Mouse (Mus musculus) frontal cortex, postnatal 36 days (tissue): ENCODE measurements around the gene Gpr146.

Experiments
- DNase-seq, 2 experiments: peaks; one replicate each; pipeline ENCODE4 v3.0.0; 2022; ENCODE audit warnings: low spot score in 2 of 2

Gene Gpr146

DNA sequence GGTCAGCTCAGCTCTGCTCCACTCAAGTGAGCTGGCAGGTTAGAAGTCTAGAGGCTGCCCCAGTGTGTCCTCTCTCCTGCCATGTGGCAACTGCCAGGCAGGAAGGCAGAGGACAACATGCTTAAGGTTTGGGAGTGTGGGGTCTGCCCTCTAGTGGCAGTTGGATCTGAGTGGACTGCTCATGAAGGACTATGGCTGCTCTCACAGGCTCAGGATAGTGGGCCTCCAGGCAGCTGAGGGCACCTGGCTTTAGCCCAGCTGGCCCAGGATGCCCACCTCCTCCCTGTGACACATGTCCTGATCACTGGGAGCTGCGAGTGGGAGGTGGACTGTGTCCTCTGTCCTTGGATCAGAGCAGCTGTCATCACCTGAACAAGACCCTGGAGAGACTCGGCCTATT lies 18.8 kb upstream of the Gpr146 start:
- DNase-seq: no peak

GRCm38 (mm10) chr5:139359244-139359643 lies 18.3 kb upstream of the Gpr146 start:
- DNase-seq: no peak

DNA sequence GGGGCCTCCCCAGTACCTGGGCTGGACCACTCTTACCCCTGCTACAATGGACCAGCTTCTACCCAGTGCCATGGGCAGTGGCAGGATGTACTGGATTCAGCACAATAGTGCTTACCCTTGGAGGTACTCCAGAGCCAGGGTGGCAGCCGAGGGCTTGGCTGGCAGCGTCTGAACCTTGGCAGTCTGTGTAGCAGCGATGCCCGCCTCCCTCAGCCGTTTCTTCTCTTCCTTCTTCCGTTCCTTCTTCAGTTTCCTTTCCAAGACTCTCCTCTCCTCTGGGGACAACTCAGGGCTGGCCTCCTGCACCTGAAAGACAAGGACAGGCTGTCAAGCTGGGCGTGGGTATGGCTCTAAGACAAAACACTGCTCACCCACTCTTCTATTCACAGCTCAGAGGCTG lies 13.6 kb upstream of the Gpr146 start:
- DNase-seq: no peak

- peak; percentile 90 to 95 for DNase-seq
These were observed 13.1 kb upstream of the Gpr146 start for GRCm38 (mm10) chr5:139364260-139364910.

DNA sequence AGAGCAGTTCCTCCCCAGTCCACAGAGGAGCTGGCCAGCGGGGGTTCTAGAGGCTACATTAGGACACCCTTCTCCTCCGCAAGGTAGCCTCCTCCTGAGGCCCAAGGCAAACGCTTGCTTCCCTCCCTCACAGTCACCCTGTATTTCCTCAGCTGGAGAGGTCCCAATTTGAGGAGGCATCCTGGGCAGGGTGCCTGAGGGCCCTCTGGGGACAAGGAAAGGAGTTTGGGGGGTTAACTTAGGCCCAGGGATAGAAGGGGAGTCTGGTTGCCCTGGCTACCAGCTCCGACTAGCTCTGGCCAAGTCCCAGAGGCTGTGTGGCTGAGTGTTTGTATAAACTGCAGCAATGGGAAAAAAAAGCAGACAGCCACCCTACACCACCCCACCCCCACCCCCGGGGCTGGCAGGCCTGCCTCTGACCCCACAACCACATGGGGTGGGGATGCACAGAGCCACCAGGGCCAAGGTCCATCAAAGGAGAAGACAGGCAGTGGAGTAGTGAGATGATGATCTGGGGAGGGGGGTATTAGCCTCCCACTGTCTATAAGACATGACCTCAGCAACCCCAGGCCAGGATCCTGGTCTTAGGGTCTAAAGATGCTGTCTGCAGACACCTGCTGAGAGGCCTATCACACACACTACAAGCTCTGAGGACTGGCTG lies 12.5 kb upstream of the Gpr146 start:
- DNase-seq: no peak

- DNase-seq: no peak
These were observed 11.7 kb upstream of the Gpr146 start for GRCm38 (mm10) chr5:139365827-139366226.

DNA sequence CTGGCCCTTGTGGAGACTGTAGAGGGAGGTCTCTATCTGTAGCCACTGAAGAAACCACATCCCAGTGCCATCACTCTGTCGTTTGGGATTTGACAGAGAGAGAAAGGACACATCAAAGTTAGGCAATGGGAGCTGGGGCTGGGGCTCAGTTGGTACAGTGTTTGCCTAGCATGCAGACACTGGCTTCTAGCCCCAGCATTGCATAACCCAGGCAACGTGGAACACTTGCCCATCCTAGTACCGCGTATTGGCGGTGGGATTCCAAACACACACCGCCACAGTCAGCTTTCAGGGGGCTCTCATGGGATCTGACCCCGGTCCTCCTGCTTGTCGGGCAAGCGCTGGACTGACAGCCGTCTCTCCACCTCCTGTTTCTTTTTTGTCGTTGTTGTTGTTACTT lies 11.0 kb upstream of the Gpr146 start:
- DNase-seq: no peak

GRCm38 (mm10) chr5:139367884-139368458 lies 9.5 kb upstream of the Gpr146 start:
- no peak for DNase-seq

DNA sequence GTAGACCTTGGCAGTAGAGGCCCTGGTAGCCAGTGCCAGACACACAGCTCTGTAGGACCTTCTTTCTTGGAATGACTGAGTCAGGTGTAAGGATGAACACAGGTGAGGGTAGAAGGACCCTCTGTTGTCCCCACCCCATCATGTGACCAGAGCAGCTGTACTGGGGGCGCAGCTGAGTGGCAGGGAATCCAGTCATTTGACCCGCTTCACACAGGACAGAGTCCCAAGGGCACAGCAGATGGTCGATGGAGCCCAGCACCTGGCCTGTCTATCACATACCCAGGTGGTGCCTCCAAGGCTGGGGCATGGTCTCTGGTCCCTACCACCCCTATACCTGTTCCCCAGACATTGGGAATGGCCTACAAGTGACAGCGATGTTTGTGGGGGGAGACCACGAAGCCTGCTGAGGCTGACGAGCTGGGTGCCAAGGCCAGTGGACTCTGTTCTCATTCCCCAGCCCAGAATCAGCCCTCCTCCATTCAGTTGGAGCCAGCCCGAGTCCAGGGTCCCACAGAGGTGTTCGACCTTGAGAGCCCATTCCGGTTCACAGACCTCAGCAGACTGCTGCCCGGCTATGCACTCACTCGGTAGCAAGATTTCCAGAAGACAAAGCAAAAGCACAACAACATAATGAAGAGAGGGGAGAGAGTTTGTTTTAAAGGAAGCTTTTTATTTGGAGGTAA lies 8.7 kb upstream of the Gpr146 start:
- no peak for DNase-seq

DNA sequence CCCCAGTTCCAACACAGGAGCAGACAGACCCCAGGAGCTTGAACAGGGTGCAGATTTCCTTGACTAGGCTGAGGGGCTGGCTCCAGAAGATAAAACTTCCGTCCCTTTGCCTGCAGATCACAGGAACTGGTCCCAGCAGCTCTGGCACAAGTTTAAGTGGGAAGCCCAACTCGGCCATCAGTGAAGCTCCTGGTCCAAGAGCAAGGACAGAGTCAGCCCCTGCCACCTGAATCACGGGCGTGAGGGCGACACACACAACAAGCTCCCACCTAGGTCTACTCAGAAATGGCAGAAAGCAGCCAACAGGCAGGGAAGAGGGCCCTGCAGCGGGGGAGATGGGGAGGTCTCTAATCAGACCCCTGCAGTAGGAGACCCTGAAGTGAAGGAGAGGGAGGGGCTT lies 7.2 kb upstream of the Gpr146 start:
- no peak for DNase-seq

DNA sequence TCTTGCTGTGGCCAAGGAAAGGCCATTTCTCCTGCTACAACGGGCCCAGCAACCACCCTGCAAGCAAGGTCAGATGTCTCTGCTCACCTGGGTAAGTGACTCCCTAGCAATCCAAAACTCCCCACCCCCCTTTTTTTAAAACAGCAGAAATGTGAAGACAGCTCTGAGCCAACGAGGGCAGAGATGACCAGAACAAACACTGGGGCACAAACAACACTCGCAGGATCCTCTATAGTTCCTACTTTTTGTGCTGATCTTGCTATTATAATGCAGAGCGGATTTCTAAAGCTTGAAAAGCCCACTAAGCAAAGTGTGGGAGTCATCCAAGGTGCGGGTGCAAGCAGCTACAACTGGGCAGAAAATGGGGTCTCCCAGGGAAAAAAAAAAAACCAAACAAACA lies 6.4 kb upstream of the Gpr146 start:
- DNase-seq: no peak

- DNase-seq: peak; percentile 79 to 83
These were observed 5.7 kb upstream of the Gpr146 start for GRCm38 (mm10) chr5:139371631-139372401.

DNA sequence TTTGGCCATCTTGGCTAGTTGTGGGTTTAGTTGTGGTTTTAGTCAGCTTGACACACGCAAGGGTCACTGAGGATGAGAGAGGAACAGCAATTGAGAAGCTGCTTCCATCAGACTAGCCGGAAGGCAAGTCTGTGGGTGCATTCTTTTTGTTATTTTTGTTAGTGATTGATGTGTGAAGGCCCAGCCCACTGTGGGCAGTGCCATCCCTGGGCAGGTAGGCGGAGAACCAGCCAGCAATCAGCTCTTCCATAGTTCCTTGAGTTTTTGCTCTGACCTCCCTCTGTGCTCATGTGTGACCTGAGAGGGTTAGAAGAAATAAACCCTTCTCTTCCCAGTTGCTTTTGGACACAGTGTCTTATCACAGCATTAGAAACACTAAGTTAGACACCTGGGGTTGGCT lies 4.4 kb upstream of the Gpr146 start:
- no peak for DNase-seq

DNA sequence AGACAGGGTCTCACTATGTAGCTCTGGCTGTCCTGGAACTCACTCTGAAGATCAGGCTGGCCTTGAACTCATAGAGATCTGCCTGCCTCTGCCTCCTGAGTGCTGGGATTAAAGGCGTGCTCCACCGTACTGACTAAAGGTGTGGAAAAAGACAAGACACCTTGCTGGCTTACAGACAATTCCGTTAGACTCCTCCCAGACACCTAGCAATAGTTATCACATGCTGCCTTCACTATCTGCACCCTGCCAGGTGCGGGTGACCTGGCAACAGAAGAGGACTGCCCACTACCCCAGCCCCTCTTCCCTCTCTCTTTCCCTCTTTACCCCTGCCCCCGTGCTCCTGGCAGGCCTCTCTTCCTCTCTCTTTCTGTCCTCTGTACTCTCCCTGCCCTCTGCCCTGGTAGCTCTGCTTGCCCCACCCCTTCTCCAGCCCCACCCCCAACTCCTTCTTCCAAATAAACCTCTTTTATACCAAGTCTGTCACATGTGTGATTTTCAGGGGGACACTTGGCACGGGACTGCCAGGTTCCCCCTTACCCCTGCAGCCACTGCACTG lies 3.5 kb upstream of the Gpr146 start:
- no peak for DNase-seq

- DNase-seq: no peak
These were observed 2.7 kb upstream of the Gpr146 start for GRCm38 (mm10) chr5:139374841-139375240.

- no peak for DNase-seq
These were observed 717 bp downstream of the Gpr146 start for GRCm38 (mm10) chr5:139378271-139378556.

GRCm38 (mm10) chr5:139378986-139379629 lies 1.6 kb downstream of the Gpr146 start:
- no peak for DNase-seq

DNA sequence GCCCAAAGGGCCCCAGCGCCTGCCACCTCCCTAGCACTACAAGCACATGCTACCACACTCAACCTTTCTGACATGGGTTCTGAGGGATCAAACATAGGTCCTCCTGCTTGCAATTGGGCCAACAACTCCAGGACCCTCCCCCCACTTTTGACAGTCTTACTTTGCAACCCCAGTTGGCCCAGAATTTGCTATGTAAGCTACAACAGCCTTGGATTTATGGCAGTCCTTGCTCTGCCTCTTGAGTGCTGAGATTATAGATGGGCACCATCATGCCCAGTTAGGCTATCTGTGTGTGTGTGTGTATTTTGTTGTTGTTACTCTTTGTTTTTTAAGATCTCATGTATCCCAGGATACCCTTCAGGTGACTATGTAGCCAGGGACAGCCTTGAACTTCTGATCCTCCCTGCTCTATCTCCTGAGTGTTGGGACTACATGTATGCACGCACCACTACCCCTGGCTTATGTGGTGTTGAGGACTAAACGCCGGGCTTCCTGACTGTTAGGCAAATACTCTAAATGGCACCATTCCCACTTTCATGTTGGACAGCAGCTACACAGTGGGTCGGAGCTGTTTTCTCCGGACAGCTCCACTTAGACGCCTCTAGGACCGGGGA lies 2.4 kb downstream of the Gpr146 start:
- DNase-seq: no peak

GRCm38 (mm10) chr5:139380385-139381248 lies 3.1 kb downstream of the Gpr146 start:
- DNase-seq: peak; percentile 78 to 80
